Mouse (Mus musculus) G1E (cell line): Measurements from ENCODE around the gene Plp2.

Experiments
- CTCF ChIP-seq: IDR thresholded peaks from 2 replicates; pipeline ENCODE4 v1.5.1; 2012; ENCODE audit warnings: low read depth, low read length, inconsistent platforms, mixed read lengths
- GATA1 ChIP-seq: IDR thresholded peaks from 2 replicates; pipeline ENCODE4 v1.6.1; 2012; ENCODE audit warnings: borderline replicate concordance, low read length, inconsistent platforms, mixed read lengths
- GATA2 ChIP-seq: IDR thresholded peaks from 2 replicates; pipeline ENCODE4 v1.6.1; 2012; ENCODE audit warnings: low read depth, low read length, inconsistent platforms, borderline replicate concordance
- POLR2AphosphoS5 ChIP-seq: IDR thresholded peaks from 2 replicates; pipeline ENCODE4 v1.6.1; 2012; ENCODE audit warnings: low read depth, low read length, inconsistent platforms; ENCODE audit not compliant: insufficient replicate concordance
- TAL1 ChIP-seq: conservative IDR thresholded peaks from 2 replicates; pipeline ENCODE4 v1.6.1; 2012; ENCODE audit warnings: low read depth, low read length, inconsistent platforms, mixed read lengths

DNA sequence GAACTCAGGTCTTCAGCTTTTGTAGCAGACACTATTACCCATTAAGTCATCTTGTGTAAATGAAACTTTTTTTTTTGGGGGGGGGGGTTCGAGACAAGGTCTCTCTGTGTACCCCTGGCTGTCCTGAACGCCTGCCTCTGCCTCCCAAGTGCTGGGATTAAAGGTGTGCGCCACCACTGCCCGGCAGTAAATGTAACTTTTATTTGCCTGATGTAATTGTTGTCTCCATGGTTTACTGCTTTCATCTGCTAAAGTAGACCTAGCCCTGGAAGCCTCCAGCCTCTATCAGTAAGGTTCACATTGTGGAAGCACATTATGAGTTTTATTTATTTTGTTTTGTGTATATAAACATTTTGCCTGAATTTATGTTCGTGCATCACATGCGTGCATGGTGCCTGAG is 25.3 kb upstream of the Plp2 start:
- TF ChIP-seq CTCF, result no peak
- no peak for TF ChIP-seq GATA1
- no peak for TF ChIP-seq TAL1
- TF ChIP-seq GATA2, result no peak
- no peak for TF ChIP-seq POLR2AphosphoS5
